Mouse (Mus musculus) urinary bladder, adult 18-20 months (tissue): ENCODE measurements around the gene Fam71d.

Experiments
- DNase-seq, 2 experiments: peaks; one replicate each; pipeline ENCODE4 v3.0.0; 2022; ENCODE audit warnings: low spot score in 2 of 2, mixed read lengths in 2 of 2

The Fam71d gene

DNA sequence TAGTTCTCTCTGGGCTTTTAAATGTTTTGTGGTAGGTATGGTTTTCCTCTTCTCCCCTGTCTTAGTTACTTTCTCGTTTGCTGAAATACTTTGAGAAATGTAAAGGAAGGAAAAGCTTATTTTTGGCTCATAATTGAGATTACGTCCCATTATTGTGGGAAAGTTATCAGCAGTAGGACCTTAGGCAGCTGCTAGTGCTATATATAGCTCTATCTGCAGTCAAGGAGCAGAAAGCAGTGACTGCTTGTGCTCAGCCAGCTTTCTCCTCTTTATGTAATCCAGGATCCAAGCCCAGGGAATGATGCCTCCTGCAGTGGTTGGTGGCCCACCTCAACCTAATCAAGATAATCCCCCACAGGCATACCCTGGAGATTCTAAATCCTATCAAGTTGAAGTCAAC, 81.9 kb downstream of the Fam71d start:
- no peak for DNase-seq

DNA sequence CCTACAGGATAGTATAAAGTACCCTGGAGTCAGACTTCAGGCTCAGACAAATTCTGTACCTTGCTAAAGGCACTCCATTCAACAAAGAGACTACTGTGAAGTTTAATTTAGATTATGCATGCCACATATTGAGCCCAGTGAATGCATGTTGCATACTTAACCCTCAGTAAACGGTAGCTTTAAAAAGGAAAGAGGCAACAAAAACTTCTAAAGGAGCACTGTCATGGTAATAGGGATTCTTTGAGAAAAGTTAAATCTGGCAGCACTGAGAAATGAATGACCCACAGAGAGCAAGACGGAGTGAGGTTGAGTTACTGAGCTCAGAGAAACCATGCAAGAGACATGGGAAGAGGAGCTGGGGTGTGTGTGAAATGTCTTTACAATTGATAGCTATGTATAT, 86.6 kb downstream of the Fam71d start:
- no peak for DNase-seq

DNA sequence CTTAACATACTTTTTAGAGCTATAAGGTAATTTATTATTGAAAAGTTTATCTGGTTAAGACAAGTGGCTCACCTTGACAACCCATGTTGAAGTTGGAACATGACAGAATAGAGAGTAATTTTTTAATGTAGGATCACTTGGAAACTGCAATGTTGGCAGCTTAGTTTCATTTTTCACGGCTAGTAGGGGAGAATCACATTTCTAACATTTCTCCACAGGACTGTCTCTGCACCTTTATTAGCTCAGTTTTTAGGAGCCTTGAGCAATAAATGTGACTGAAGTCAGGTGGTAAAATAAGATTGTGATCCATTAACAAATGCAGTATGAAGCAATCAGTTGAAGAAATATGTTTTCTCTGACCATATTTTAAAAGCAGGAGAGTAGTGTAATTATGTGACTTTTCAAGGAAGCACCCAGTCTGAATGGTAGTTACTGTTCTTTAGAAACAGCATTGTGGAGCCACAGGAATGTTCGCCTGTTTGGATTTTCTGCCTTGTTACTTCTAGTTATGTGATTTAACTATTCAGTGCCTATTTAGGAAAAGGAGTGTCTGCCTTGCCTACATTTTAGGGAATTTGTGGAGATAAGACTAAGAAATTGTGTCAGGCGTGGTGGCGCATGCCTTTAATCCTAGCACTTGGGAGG, 87.2 kb downstream of the Fam71d start:
- DNase-seq, result no peak
